Mouse (Mus musculus) embryonic facial prominence, embryonic 14.5 days (tissue): ENCODE data around the gene Parp12. TPM values are rescaled to one million over a fixed set of nuclear protein-coding genes. Genes with fewer than 3 reads are reported as not detected.

Source experiments
- ATAC-seq: fragments of 200-750 bp; cut with Nextera tagmentation; 2 replicates; pipeline ENCODE4 v1.8.0; 2017; ENCODE audit warnings: low read depth, moderate number of reproducible peaks, moderate TSS enrichment
- DNase-seq: peaks from one replicate; pipeline ENCODE4 v3.0.0-alpha.2; 2015; ENCODE audit warnings: low spot score
- H3K27ac ChIP-seq: fragments of 300-500 bp; sonication (generic); replicated peaks from 2 replicates; pipeline ENCODE4 v1.5.1; 2014; ENCODE audit warnings: low read depth, mild to moderate bottlenecking, low read length, moderate library complexity
- H3K27me3 ChIP-seq: fragments of 300-500 bp; sonication (generic); replicated peaks from 2 replicates; pipeline ENCODE4 v1.6.1; 2014; ENCODE audit warnings: low read length; ENCODE audit not compliant: control insufficient read depth, insufficient read depth
- H3K36me3 ChIP-seq: fragments of 300-500 bp; sonication (generic); 2 replicates; pipeline ENCODE4 v1.6.1; 2014; ENCODE audit warnings: low read length, mixed read lengths; ENCODE audit not compliant: control insufficient read depth, insufficient read depth
- H3K4me1 ChIP-seq: fragments of 300-500 bp; sonication (generic); 2 replicates; pipeline ENCODE4 v1.6.1; 2014; ENCODE audit warnings: antibody characterized with exemption, low read length; ENCODE audit not compliant: control insufficient read depth, insufficient read depth
- H3K4me2 ChIP-seq: fragments of 300-500 bp; sonication (generic); 2 replicates; pipeline ENCODE4 v1.6.1; 2014; ENCODE audit warnings: low read depth, mild to moderate bottlenecking, low read length, moderate library complexity, mixed read lengths
- H3K4me3 ChIP-seq: fragments of 300-500 bp; sonication (generic); 2 replicates; pipeline ENCODE4 v1.5.1; 2014; ENCODE audit warnings: low read depth, mild to moderate bottlenecking, low read length
- H3K9ac ChIP-seq: fragments of 300-500 bp; sonication (generic); 2 replicates; pipeline ENCODE4 v1.6.1; 2014; ENCODE audit warnings: low read depth, mild to moderate bottlenecking, low read length, moderate library complexity, mixed read lengths
- H3K9me3 ChIP-seq: fragments of 300-500 bp; sonication (generic); 2 replicates; pipeline ENCODE4 v1.6.1; 2016; ENCODE audit warnings: low read length; ENCODE audit not compliant: control insufficient read depth
- WGBS: fragments of 180-500 bp; shearing (Covaris S2); extraction: QIAGEN DNeasy Blood & Tissue Kit; methylation state at CpG from one replicate; pipeline ENCODE4 v1.1.7; 2014; 5-methylcytosine and 5-hydroxymethylcytosine counted together
- polyA plus RNA-seq: library from polyadenylated mRNA; unstranded; fragments of >200 nt; fragmentation: Nextera tagmentation; extraction: Ambion mirVana; gene quantifications from 2 replicates; pipeline ENCODE4 v1.2.1, GENCODE M21; 2014

Parp12 gene
- polyA plus RNA-seq, 1 experiment from 2014 or later: 9.8 TPM

DNA sequence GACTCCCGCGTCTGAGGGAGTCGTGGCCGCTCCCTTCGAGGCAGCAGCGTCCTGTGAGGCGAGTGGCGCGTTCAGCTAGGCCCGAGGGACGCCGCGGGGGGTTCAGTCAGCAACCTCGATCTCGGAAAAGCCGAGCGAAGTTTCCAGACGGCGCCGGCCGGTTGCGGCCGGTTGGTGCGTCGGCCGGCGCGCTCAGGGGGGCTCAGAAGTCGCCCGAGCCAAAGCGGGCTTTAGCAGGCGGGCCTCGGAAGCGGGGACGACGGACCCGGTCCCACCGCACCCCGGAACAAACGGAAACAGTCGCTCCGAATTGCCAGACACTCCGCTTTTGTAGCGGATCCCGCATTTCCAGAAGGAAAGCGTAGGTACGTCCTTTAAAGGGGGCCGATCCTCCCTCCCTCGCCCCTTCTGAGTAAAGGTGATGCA is 320 bp upstream of the Parp12 start:
- no peaks in the 10 kb centered on the region for H3K4me1 ChIP-seq
- peak; percentile 28 for DNase-seq
- peak overlapping the region; percentile 82 for H3K4me3 ChIP-seq
- 19% methylated on average over 21 of the region's 49 CpGs for WGBS
- peak overlapping the region; percentile 85 for H3K9ac ChIP-seq
- H3K4me2 ChIP-seq: peak overlapping the region; percentile 69
- no peaks in the 10 kb centered on the region for H3K36me3 ChIP-seq
- H3K9me3 ChIP-seq: peaks cover 7% of the 10 kb centered on the region
- H3K27me3 ChIP-seq: peaks cover 31% of the 10 kb centered on the region
- H3K27ac ChIP-seq: peak overlapping the region; percentile 65; the same call in 1 of the 2 replicates
- ATAC-seq: peak; percentile 31

DNA sequence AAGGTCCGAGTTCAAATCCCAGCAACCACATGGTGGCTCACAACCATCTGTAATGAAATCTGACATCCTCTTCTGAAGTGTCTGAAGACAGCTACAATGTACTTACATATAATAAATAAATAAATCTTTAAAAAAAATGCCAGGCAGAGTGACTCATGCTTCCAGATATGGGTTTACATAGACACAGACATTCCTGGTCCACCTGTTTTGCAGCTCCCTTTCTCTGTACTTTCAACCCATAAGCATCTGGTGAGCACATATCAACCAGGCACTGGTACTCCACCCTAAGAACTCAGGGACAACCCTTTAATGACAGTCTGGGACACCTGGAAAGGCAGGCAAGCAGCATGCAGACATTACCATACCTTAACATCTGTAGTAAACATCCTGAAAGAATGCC is 2.7 kb downstream of the Parp12 start:
- peaks cover 7% of the 10 kb centered on the region for H3K9me3 ChIP-seq
- no peaks in the 10 kb centered on the region for H3K36me3 ChIP-seq
- H3K27me3 ChIP-seq: peaks cover 31% of the 10 kb centered on the region
- no peak overlapping the region for H3K27ac ChIP-seq
- no peak for ATAC-seq
- H3K4me2 ChIP-seq: no peak overlapping the region
- no peak overlapping the region for H3K9ac ChIP-seq
- no peak overlapping the region for H3K4me3 ChIP-seq
- no peaks in the 10 kb centered on the region for H3K4me1 ChIP-seq
- DNase-seq: no peak
- 70% methylated on average over 1 of the region's 1 CpGs for WGBS

DNA sequence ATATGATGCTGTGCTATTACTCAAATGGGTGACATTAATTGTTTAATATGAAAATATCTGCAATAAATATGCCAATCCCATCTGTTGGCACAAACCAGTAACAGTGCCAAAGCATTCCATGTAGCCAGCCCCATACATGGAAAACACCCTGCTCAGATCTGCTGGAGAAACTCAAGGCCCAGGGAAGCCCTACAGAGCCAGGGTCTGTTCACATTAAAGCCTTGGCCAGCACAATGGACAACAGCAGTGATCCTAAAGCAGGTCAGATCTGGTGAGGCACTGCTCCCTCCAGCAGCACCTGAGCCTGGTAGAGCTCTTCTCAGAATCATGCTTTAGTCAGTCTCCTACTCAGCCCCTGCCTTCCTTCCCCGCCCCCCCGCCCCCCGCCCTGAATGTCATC is 5.0 kb downstream of the Parp12 start:
- H3K9ac ChIP-seq: no peak overlapping the region
- no peak overlapping the region for H3K4me3 ChIP-seq
- peaks cover 18% of the 10 kb centered on the region for H3K27me3 ChIP-seq
- WGBS: 75% methylated on average over 3 of the region's 3 CpGs
- ATAC-seq: no peak
- H3K4me2 ChIP-seq: no peak overlapping the region
- DNase-seq: no peak
- no peaks in the 10 kb centered on the region for H3K36me3 ChIP-seq
- no peak overlapping the region for H3K27ac ChIP-seq
- no peaks in the 10 kb centered on the region for H3K4me1 ChIP-seq
- H3K9me3 ChIP-seq: no peaks in the 10 kb centered on the region

DNA sequence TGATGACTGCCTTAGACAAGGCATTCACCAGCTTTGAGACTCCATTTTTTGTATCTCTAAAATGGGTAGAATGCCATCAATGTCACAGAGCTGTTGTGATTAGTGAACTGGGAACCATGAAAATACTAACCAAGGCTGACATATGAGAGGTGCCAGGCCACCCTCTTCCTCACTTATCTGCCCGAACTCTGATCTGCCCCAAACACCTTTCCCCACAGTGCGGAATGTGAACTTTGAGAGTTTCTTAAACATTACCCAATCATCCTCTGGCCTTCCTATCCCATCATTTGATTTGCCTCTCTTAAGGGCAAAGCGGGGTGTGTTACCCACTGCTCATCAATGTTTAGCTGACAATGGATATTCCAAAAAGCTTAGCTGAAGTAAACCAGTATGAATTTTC is 5.4 kb downstream of the Parp12 start:
- WGBS: 90% methylated on average over 3 of the region's 3 CpGs

DNA sequence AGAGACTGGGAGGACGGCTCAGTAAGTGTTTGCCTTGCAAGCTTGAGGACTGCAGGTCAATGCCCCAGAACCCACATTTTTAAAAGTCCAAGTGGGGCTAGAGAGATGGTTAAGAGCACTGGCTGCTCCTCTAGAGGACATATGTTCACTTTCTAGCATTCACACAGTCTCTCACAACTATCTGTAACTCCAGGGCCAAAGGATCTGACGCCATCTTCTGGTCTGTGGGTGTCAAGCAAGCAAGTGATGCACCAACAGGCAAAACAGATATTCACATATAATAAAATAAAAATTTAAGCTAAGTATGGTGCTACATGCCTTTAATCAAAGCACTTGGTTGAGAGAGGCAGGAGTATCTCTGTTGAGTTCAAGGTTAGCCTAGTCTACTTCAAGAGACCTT is 11.3 kb downstream of the Parp12 start:
- WGBS: 54% methylated on average over 2 of the region's 2 CpGs
- Histone ChIP-seq H3K4me3 (no peak overlapping the region), H3K36me3 (no peaks in the 10 kb centered on the region), H3K9ac (no peak overlapping the region), H3K27me3 (no peaks in the 10 kb centered on the region), H3K4me2 (no peak overlapping the region), H3K27ac (no peak overlapping the region), H3K9me3 (no peaks in the 10 kb centered on the region), H3K4me1 (no peaks in the 10 kb centered on the region)
- no peak for ATAC-seq
- no peak for DNase-seq

More for the DNA sequence above, 5.4 kb downstream of the Parp12 start:
- Histone ChIP-seq H3K27ac (no peak overlapping the region), H3K4me3 (no peak overlapping the region), H3K9me3 (no peaks in the 10 kb centered on the region), H3K4me1 (no peaks in the 10 kb centered on the region), H3K9ac (no peak overlapping the region), H3K36me3 (no peaks in the 10 kb centered on the region), H3K4me2 (no peak overlapping the region), H3K27me3 (peaks cover 16% of the 10 kb centered on the region)
- no peak for DNase-seq
- ATAC-seq: no peak

DNA sequence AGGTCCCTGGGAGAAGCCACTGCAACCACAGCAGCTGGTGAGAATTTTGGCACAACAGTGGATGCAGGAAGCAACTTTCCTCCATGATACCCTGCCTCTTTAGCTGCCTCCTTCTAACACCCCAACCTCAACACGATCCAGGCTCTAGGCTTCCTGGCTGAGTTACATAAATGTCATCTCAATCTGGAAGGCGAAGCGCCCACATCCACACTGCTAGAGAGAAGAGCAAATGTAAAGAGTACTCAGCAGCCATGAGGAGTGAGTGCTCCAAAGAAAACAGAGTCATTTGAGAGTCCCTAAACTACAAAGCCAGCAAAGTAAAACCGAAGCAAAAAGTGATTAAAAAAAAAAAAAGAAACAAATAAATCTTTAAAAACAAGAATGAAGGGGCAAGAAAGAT is 13.5 kb downstream of the Parp12 start:
- no peak overlapping the region for H3K4me3 ChIP-seq
- 82% methylated on average over 4 of the region's 4 CpGs for WGBS
- no peak overlapping the region for H3K4me2 ChIP-seq
- H3K9me3 ChIP-seq: no peaks in the 10 kb centered on the region
- ATAC-seq (no peak), DNase-seq (no peak)
- no peak overlapping the region for H3K27ac ChIP-seq
- H3K36me3 ChIP-seq: no peaks in the 10 kb centered on the region
- no peak overlapping the region for H3K9ac ChIP-seq
- no peaks in the 10 kb centered on the region for H3K4me1 ChIP-seq
- no peaks in the 10 kb centered on the region for H3K27me3 ChIP-seq

DNA sequence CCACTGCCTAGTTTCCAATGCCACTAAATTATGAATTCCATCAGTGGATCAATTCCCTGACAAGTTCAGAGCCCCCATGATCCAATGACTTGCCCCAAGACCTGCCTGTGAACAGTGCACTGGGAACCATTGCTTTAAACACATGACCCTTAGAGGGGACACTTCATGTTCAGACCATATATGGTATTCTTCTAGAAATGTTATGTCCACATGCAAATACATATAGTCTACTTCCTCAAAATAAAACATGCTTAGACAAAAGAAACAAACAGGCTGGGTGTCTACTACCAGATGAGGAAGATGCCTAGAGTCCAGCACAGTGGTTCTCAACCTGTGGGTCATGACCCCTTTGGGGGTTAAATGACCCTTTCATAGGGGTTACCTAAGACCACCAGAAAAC is 41.7 kb downstream of the Parp12 start:
- no peak overlapping the region for H3K4me2 ChIP-seq
- no peak overlapping the region for H3K4me3 ChIP-seq
- no peaks in the 10 kb centered on the region for H3K36me3 ChIP-seq
- no peaks in the 10 kb centered on the region for H3K27me3 ChIP-seq
- no peaks in the 10 kb centered on the region for H3K4me1 ChIP-seq
- H3K27ac ChIP-seq: no peak overlapping the region
- H3K9me3 ChIP-seq: no peaks in the 10 kb centered on the region
- DNase-seq: no peak
- no peak for ATAC-seq
- no peak overlapping the region for H3K9ac ChIP-seq

DNA sequence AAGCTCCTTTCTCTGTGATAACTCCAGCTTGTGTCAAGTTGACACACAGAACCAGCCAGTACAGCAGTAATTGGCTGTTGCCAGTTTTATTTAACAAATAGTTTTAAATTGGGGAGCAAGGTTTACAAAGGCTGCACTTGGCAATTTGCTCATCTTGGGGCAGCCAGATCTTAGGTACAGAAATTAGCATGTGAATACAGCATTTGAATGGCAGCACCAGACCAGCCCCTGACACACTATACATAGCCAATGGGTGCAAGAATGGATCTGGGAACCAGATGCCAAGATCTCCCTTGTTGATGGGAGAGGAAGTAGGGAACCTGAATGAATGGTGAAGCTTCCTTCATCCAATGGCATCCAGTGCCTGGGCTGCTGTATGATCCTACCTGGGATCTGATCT is 44.0 kb downstream of the Parp12 start:
- Histone ChIP-seq H3K9ac (no peak overlapping the region), H3K27me3 (no peaks in the 10 kb centered on the region), H3K4me2 (no peak overlapping the region), H3K27ac (no peak overlapping the region), H3K4me1 (no peaks in the 10 kb centered on the region), H3K36me3 (no peaks in the 10 kb centered on the region), H3K9me3 (no peaks in the 10 kb centered on the region), H3K4me3 (no peak overlapping the region)
- DNase-seq (no peak), ATAC-seq (no peak)

DNA sequence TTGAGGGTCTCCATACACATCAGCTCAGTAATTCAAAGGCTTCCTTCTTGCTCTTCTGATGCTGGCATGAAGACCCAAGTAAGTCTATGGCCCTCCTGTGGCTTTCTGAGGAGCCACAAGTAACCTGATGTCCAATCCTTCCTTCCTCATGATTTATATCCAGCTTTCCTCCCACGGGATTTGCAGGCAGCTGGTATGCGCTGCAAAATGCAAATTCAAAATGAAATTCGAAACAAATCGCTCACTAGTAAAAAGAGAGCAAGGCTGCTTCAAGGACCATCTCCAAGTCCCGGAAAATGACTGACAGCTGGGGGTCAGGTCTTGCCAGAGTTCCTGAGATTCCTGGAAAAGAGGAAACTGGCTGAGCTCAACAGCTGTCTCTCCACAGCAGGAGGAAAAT is 45.5 kb downstream of the Parp12 start:
- no peak overlapping the region for H3K9ac ChIP-seq
- ATAC-seq (no peak), DNase-seq (peak; percentile 38)
- no peaks in the 10 kb centered on the region for H3K27me3 ChIP-seq
- whole genome bisulfite sequencing: 26% methylated on average over 5 of the region's 5 CpGs
- no peak overlapping the region for H3K4me2 ChIP-seq
- H3K9me3 ChIP-seq: no peaks in the 10 kb centered on the region
- no peak overlapping the region for H3K4me3 ChIP-seq
- no peaks in the 10 kb centered on the region for H3K4me1 ChIP-seq
- no peak overlapping the region for H3K27ac ChIP-seq
- H3K36me3 ChIP-seq: no peaks in the 10 kb centered on the region
